Mouse (Mus musculus): ENCODE data around the gene Sec14l3.

Gene Sec14l3

GRCm38 (mm10) chr11:4127059-4127458, 62.4 kb downstream of the Sec14l3 start:
- no peak for DNase-seq (ENCODE audit: inconsistent age in 2 of 2, low spot score in 1 of 2)
